Mouse (Mus musculus): ENCODE data around the gene Gstcd.

GRCm38 (mm10) chr3:132979781-132980461, 111.9 kb downstream of the Gstcd start:
- 0 out of 2 replicates have a peak, but pooled peaks have one; percentile 7 for TF ChIP-seq CTCF (IDR thresholded peaks at IDR 0.05; ENCODE audit: extremely low read depth, insufficient read length, insufficient replicate concordance, low read depth, low read length)
- TF ChIP-seq POLR2A (IDR thresholded peaks at IDR 0.05; ENCODE audit: low read depth, low read length) = no peak

All from small intestine, adult 2 months (tissue).